Mouse (Mus musculus): ENCODE data around the gene Zfp93.

Gene Zfp93

GRCm38 (mm10) chr7:24326273-24327135 lies 56.3 kb downstream of the Zfp93 start:
- in situ Hi-C loops (cut with MboI, MseI), result no loop called here
